Mouse (Mus musculus) stomach, postnatal 0 days (tissue): ENCODE measurements at regions not wholly inside any gene's neighbourhood (a gene's known extent, or its start where the extent isn't known, plus 50 kb on each side); places are given as distances from the start of the nearest gene placed in this dataset.

Source experiments
- ATAC-seq: fragments of 200-750 bp; cut with Nextera tagmentation; 2 replicates; pipeline ENCODE4 v1.8.0; 2017; ENCODE audit not compliant: low FRiP score, low TSS enrichment
- DNase-seq: peaks from one replicate; pipeline ENCODE4 v3.0.0-alpha.2; 2016; ENCODE audit warnings: low spot score
- H3K27ac ChIP-seq: fragments of 300-500 bp; sonication (generic); replicated peaks from 2 replicates; pipeline ENCODE4 v1.5.1; 2014; ENCODE audit warnings: mild to moderate bottlenecking, control low read depth
- H3K27me3 ChIP-seq: fragments of 300-500 bp; sonication (generic); 2 replicates; pipeline ENCODE4 v1.6.1; 2014; ENCODE audit warnings: low read length; ENCODE audit not compliant: control insufficient read depth, insufficient read depth
- H3K36me3 ChIP-seq: fragments of 300-500 bp; sonication (generic); 2 replicates; pipeline ENCODE4 v1.6.1; 2014; ENCODE audit warnings: low read length, mixed read lengths; ENCODE audit not compliant: control insufficient read depth, insufficient read depth
- H3K4me1 ChIP-seq: fragments of 300-500 bp; sonication (generic); replicated peaks from 2 replicates; pipeline ENCODE4 v1.6.1; 2014; ENCODE audit warnings: antibody characterized with exemption; ENCODE audit not compliant: control insufficient read depth, insufficient read depth
- H3K4me2 ChIP-seq: fragments of 300-500 bp; sonication (generic); replicated peaks from 2 replicates; pipeline ENCODE4 v1.6.1; 2014; ENCODE audit warnings: low read depth, mild to moderate bottlenecking, control low read depth, moderate library complexity
- H3K4me3 ChIP-seq: fragments of 300-500 bp; sonication (generic); 2 replicates; pipeline ENCODE4 v1.5.1; 2014; ENCODE audit warnings: low read depth, low read length, control low read depth
- H3K9ac ChIP-seq: fragments of 300-500 bp; sonication (generic); 2 replicates; pipeline ENCODE4 v1.6.1; 2014; ENCODE audit warnings: mild to moderate bottlenecking, low read length, control low read depth, mixed read lengths
- H3K9me3 ChIP-seq: fragments of 300-500 bp; sonication (generic); 2 replicates; pipeline ENCODE4 v1.6.1; 2016; ENCODE audit warnings: low read length; ENCODE audit not compliant: control insufficient read depth
- CTCF ChIP-seq: IDR thresholded peaks from 2 replicates; pipeline ENCODE4 v1.5.1; 2016; ENCODE audit warnings: antibody characterized with exemption, low read depth, mild to moderate bottlenecking, moderate library complexity
- EP300 ChIP-seq: optimal IDR thresholded peaks from 2 replicates; pipeline ENCODE3; 2016; ENCODE audit warnings: antibody characterized with exemption
- WGBS: fragments of 180-500 bp; shearing (Covaris S2); extraction: QIAGEN DNeasy Blood & Tissue Kit; methylation state at CpG from one replicate; pipeline ENCODE4 v1.1.7; 2014; 5-methylcytosine and 5-hydroxymethylcytosine counted together

- WGBS: 72% methylated on average over 3 of the region's 3 CpGs
- H3K9me3 ChIP-seq: no peaks in the 10 kb centered on the region
- H3K4me1 ChIP-seq: no peaks in the 10 kb centered on the region
- ATAC-seq (no peak), DNase-seq (no peak)
- no peak overlapping the region for H3K4me3 ChIP-seq
- H3K27me3 ChIP-seq: no peaks in the 10 kb centered on the region
- H3K27ac ChIP-seq: no peak overlapping the region
- no peak overlapping the region for H3K4me2 ChIP-seq
- H3K36me3 ChIP-seq: no peaks in the 10 kb centered on the region
- TF ChIP-seq CTCF (no peak), EP300 (no peak)
- H3K9ac ChIP-seq: no peak overlapping the region
These were observed 101.6 kb upstream of the Ccser1 start for GRCm38 (mm10) chr6:61078559-61078958.

GRCm38 (mm10) chr6:61080661-61081060 lies 99.5 kb upstream of the Ccser1 start:
- no peak for ATAC-seq
- WGBS: 85% methylated on average over 5 of the region's 5 CpGs
- TF ChIP-seq EP300 (no peak), CTCF (no peak)

GRCm38 (mm10) chr6:61083346-61083745 lies 96.8 kb upstream of the Ccser1 start:
- no peaks in the 10 kb centered on the region for H3K4me1 ChIP-seq
- no peaks in the 10 kb centered on the region for H3K36me3 ChIP-seq
- H3K9me3 ChIP-seq: no peaks in the 10 kb centered on the region
- WGBS: 79% methylated on average over 3 of the region's 3 CpGs
- H3K27me3 ChIP-seq: no peaks in the 10 kb centered on the region
- no peak overlapping the region for H3K4me3 ChIP-seq
- no peak overlapping the region for H3K9ac ChIP-seq
- no peak overlapping the region for H3K4me2 ChIP-seq
- H3K27ac ChIP-seq: no peak overlapping the region
- ATAC-seq: no peak
- TF ChIP-seq EP300 (no peak), CTCF (no peak)
- no peak for DNase-seq

More at GRCm38 (mm10) chr6:61080661-61081060, 99.5 kb upstream of the Ccser1 start:
- Histone ChIP-seq H3K4me2 (no peak overlapping the region), H3K27me3 (no peaks in the 10 kb centered on the region), H3K4me3 (no peak overlapping the region), H3K9me3 (no peaks in the 10 kb centered on the region), H3K36me3 (no peaks in the 10 kb centered on the region), H3K9ac (no peak overlapping the region), H3K4me1 (no peaks in the 10 kb centered on the region), H3K27ac (no peak overlapping the region)
- no peak for DNase-seq

DNA sequence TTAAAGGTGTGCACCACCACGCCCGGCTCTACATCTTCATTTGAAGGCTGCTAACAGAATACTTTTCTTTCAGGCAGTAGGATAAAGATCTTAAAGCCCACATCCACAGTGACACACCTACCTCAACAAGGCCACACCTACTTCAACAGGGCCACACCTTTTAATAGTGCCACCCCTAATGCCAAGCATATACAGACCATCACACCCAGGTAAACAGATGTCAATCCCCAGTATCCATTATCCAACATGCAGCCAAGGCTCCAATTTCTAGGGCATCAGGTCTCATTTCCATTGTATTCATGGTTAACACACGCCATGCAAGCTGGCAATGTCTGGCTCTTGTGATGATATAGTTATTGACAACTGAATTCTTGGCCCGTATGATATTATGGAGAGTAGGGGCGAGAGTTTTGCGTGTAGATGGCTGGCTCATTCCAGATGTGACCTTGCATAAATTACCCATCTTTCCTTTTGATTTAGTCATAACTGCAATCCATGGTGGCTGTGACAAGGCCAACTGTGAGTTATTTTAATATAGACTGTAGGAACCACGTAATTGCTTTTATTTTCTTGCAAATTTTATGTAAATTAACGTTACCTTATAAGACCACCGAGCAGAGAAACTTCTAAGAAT lies 80.7 kb upstream of the Ccser1 start:
- ATAC-seq (no peak), DNase-seq (no peak)
- no peaks in the 10 kb centered on the region for H3K36me3 ChIP-seq
- no peak overlapping the region for H3K9ac ChIP-seq
- H3K9me3 ChIP-seq: no peaks in the 10 kb centered on the region
- H3K27ac ChIP-seq: no peak overlapping the region
- no peaks in the 10 kb centered on the region for H3K4me1 ChIP-seq
- H3K4me2 ChIP-seq: no peak overlapping the region
- H3K27me3 ChIP-seq: no peaks in the 10 kb centered on the region
- no peak for TF ChIP-seq CTCF
- TF ChIP-seq EP300: no peak
- WGBS: 87% methylated on average over 9 of the region's 9 CpGs
- H3K4me3 ChIP-seq: no peak overlapping the region

- Histone ChIP-seq H3K27ac (no peak overlapping the region), H3K36me3 (no peaks in the 10 kb centered on the region), H3K4me1 (no peaks in the 10 kb centered on the region), H3K9ac (no peak overlapping the region), H3K27me3 (no peaks in the 10 kb centered on the region), H3K4me3 (no peak overlapping the region), H3K4me2 (no peak overlapping the region), H3K9me3 (no peaks in the 10 kb centered on the region)
- TF ChIP-seq CTCF (no peak), EP300 (no peak)
- ATAC-seq (no peak), DNase-seq (no peak)
- 39% methylated on average over 3 of the region's 3 CpGs for WGBS
These were observed 80.2 kb upstream of the Ccser1 start for GRCm38 (mm10) chr6:61099982-61100365.

GRCm38 (mm10) chr6:61101972-61102371 lies 78.2 kb upstream of the Ccser1 start:
- H3K4me2 ChIP-seq: no peak overlapping the region
- no peak for DNase-seq
- H3K36me3 ChIP-seq: no peaks in the 10 kb centered on the region
- no peak for ATAC-seq
- TF ChIP-seq EP300: no peak
- no peak for TF ChIP-seq CTCF
- no peaks in the 10 kb centered on the region for H3K4me1 ChIP-seq
- WGBS: 82% methylated on average over 6 of the region's 6 CpGs
- no peak overlapping the region for H3K4me3 ChIP-seq
- no peak overlapping the region for H3K27ac ChIP-seq
- H3K9me3 ChIP-seq: no peaks in the 10 kb centered on the region
- no peaks in the 10 kb centered on the region for H3K27me3 ChIP-seq
- no peak overlapping the region for H3K9ac ChIP-seq
